Mouse (Mus musculus): ENCODE results near the gene Znrd1. TPM values are rescaled to one million over a fixed set of nuclear protein-coding genes. Genes with fewer than 3 reads are reported as not detected.

Gene Znrd1
- 53.8 and 62.7 TPM in 2 replicates for polyA plus RNA-seq (2011; ENCODE audit: insufficient read depth, insufficient read length, low replicate concordance, missing spikeins)

DNA sequence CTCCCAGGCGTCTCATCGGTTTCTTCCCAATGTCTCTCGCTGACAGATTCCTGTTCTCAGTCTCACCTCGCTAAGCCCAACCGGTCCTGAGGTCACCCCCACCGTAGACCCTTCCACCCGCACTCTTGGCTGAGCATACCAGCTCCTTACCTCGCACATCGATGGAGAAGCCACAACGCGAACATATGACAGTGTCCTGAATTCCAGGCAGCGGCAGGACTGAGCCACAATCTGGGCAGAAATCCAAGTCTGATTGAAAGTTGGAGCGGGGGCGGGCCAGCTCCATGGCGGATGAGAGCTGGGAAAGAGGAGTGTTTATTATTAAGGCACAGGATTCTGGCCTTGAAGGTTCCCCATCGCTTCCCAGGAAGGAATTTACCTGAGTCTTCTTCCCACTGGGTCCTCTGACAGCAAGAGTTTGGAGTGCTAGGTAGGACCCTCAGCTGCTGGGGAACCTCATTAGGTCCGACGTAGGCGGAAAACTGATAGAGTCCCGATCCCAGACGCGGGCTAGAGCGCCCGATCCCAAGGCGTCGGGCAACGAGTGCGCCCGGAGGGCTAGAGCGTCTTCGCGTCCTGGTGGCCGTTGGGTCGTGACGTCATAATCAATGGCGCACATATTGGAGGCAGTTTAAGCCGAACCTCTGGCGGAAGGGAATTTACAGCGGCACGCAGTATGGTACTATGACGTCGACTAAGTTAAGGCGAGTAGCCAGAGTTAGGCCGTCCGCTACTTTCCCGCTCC is at the start of gene Znrd1, which contains the start of gene Znrd1as:
Gene Znrd1, minus strand, starts transcription at position 561 of the 745 bp plus-strand sequence.
Gene Znrd1as, plus strand, starts transcription at position 594 of the 745 bp plus-strand sequence.
- peak within 1 kb of the TSS; percentile 70 for H3K4me3 ChIP-seq (replicated peaks; ENCODE audit: control insufficient read depth, low read depth, low read length)
- WGBS, result under 1% methylated on average over 46 of the region's 46 CpGs
- 0 out of 2 replicates have a peak within 1 kb of the TSS, but pooled peaks have one; percentile 5 for H3K27ac ChIP-seq (ENCODE audit: control insufficient read depth, insufficient read depth, low read depth, low read length, poor library complexity)
- TF ChIP-seq POLR2A (IDR thresholded peaks at IDR 0.05; ENCODE audit: borderline replicate concordance, control insufficient read depth, low read depth, low read length) (peak; percentile 67; the same call in 1 of the 2 replicates), CTCF (IDR thresholded peaks at IDR 0.05; ENCODE audit: control insufficient read depth, insufficient read depth, low read length) (peak; percentile 26; the same call in 1 of the 2 replicates)
- H3K4me1 ChIP-seq (ENCODE audit: control insufficient read depth, insufficient read depth, low read length), result no peaks in the 10 kb centered on the region; the same call in 1 of the 2 replicates

DNA sequence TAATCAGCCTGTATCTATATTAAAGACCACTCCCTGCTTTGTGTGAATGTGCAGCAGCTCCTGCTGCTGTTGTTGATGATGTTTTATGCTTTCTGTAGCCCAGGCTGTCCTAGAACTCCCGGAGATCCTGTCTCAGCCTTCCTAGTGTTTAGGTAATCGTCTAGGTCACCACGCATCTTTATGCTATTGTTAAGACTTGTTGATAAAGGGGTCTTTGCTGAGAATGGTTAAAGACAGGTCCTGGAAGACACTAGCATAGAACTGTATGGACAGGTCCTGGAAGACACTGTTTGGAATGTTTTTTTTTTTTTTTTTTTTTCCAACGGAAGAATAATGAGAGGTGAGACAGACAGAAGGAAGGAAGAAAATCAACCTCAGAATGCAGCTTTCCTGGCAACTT is 45.0 kb upstream of the Znrd1 start:
- Histone ChIP-seq H3K27ac (ENCODE audit: control insufficient read depth, insufficient read depth, low read depth, low read length, poor library complexity) (no peak overlapping the region), H3K4me3 (replicated peaks; ENCODE audit: control insufficient read depth, low read depth, low read length) (no peak overlapping the region), H3K4me1 (ENCODE audit: control insufficient read depth, insufficient read depth, low read length) (no peaks in the 10 kb centered on the region; the same call in 1 of the 2 replicates)
- 66% methylated on average over 4 of the region's 4 CpGs for WGBS
- TF ChIP-seq CTCF (IDR thresholded peaks at IDR 0.05; ENCODE audit: control insufficient read depth, insufficient read depth, low read length) (no peak), POLR2A (IDR thresholded peaks at IDR 0.05; ENCODE audit: borderline replicate concordance, control insufficient read depth, low read depth, low read length) (no peak)

DNA sequence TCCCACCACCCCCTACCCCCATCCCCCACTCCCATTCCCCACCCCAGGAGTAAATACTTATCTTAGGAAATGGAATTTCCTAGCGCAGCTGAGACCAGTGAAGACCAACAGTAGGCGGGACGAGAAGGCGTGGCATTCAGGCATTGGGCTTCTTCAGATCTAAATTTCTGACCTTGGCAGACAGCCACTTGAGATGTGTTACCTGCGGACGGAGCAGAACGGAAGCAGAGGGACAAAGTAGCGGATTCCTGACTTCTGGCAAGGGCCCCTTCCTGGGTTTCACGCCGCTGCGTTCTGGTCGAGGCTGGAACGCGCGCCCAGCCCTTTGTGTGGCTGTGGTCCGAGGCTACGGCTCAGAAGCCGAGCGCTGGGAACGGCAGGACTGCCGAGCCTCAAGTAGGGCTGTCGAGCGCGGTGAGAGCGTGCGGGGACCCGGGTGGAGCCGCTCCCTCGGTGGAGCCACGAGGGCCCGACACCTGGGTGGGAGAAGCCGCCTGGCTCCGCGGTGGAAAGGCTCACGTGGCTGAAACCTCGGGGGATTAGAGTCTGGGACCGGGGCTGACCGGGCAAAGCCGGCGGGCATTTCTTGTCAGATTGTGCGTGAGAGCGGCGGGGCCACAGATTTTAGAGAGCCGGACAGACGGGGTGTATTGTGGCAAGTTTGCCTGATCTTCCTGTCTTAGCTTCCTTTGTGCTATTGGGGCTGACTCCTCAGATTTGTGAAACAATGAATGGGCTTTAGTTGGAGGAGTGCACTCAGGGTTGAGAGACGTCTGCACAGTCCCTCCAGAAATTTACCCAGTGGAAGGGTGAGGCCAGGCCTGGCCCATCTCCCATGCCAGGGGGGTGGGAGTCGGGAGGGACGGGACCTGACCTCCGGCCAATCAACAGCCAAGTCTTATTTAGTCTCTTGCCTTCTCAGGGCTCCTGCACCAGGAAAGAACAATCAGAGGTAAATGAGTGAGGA is 44.3 kb upstream of the Znrd1 start:
- Histone ChIP-seq H3K27ac (ENCODE audit: control insufficient read depth, insufficient read depth, low read depth, low read length, poor library complexity) (no peak overlapping the region), H3K4me1 (ENCODE audit: control insufficient read depth, insufficient read depth, low read length) (no peaks in the 10 kb centered on the region; the same call in 1 of the 2 replicates), H3K4me3 (replicated peaks; ENCODE audit: control insufficient read depth, low read depth, low read length) (peak overlapping the region; percentile 16)
- 2% methylated on average over 49 of the region's 49 CpGs for WGBS
- TF ChIP-seq CTCF (IDR thresholded peaks at IDR 0.05; ENCODE audit: control insufficient read depth, insufficient read depth, low read length), result no peak
- no peak for TF ChIP-seq POLR2A (IDR thresholded peaks at IDR 0.05; ENCODE audit: borderline replicate concordance, control insufficient read depth, low read depth, low read length)

DNA sequence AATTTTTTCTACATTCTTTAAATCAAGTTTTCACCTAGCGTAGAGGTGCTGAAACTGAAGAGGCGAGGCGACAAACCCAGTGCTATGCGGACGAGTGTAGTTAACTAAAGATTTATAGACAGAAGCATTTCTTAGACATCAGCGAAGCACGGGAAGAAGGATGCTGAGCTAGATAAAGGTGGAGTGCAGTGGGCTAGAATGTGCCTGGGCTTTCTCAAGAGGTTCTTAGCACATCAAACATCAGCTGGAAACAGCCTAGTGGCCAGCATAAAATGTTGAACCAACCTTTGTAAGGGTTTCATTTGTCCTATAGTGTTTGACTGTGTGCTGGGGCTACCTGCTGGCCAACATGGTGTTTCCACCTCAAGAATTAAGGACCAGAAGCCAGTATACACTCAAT is 42.5 kb upstream of the Znrd1 start, which contains the start of gene Zfp57:
Gene Zfp57, plus strand, starts transcription at position 301 of the 400 bp plus-strand sequence.
- TF ChIP-seq POLR2A (IDR thresholded peaks at IDR 0.05; ENCODE audit: borderline replicate concordance, control insufficient read depth, low read depth, low read length) (no peak), CTCF (IDR thresholded peaks at IDR 0.05; ENCODE audit: control insufficient read depth, insufficient read depth, low read length) (no peak)
- no peak within 1 kb of the TSS for H3K4me3 ChIP-seq (replicated peaks; ENCODE audit: control insufficient read depth, low read depth, low read length)
- H3K4me1 ChIP-seq (ENCODE audit: control insufficient read depth, insufficient read depth, low read length), result no peaks in the 10 kb centered on the region
- 79% methylated on average over 7 of the region's 7 CpGs for WGBS
- no peak within 1 kb of the TSS for H3K27ac ChIP-seq (ENCODE audit: control insufficient read depth, insufficient read depth, low read depth, low read length, poor library complexity)

DNA sequence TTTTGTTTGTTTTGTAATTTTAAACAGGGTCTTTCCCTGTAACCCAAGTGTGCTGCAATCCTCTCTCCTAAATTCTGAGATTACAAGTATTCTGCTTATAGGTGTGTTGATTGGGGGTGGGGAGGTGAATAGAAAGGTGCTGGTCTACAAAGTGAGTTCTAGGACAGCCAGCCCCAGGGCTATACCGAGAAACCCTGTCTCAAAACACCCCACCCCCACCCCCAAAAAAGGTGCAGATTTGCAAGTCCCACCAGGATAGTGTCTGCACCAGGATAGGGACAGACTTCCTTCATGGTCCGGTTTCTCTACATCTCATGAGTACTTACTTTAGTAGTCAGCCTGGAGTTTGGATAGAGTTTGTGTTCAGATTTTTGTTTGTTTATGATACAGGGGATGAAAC is 40.1 kb upstream of the Znrd1 start:
- Histone ChIP-seq H3K27ac (ENCODE audit: control insufficient read depth, insufficient read depth, low read depth, low read length, poor library complexity) (no peak overlapping the region), H3K4me3 (replicated peaks; ENCODE audit: control insufficient read depth, low read depth, low read length) (no peak overlapping the region), H3K4me1 (ENCODE audit: control insufficient read depth, insufficient read depth, low read length) (no peaks in the 10 kb centered on the region)
- WGBS, result 76% methylated on average over 2 of the region's 2 CpGs
- TF ChIP-seq CTCF (IDR thresholded peaks at IDR 0.05; ENCODE audit: control insufficient read depth, insufficient read depth, low read length) (no peak), POLR2A (IDR thresholded peaks at IDR 0.05; ENCODE audit: borderline replicate concordance, control insufficient read depth, low read depth, low read length) (no peak)

DNA sequence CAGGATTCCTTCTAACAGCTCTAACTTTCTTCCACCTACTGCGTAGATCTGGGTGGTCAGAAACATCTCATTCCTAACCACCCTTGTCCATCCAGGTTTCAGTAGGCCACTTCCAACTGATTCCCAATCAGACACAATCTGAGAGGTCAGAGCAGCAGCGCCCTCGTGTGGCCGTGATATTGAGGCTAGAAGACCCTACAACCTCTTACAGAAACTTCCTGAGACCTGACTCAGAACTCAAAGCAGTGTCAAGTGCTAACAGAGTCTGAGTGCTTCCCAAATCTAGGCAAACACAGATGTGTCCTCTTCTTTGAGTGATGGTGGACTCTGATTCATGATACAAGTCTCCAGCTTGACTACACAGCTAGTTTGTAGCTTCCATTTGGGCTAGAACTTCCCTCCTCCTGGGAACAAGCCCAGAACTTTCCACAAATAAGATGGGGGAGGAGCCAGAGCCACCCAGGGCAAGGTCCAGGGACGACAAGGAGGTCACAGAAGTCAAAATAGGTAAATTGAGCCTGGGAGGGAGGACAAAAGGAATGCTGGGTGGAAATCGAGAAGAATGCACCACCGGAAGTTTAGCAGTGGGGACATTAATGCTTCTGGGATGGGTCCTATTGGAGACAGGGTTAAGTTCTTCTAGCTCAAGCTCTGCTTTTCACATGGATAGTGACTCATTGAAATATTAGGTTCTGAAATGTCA is 38.8 kb upstream of the Znrd1 start:
- TF ChIP-seq CTCF (IDR thresholded peaks at IDR 0.05; ENCODE audit: control insufficient read depth, insufficient read depth, low read length) (peak; percentile 80), POLR2A (IDR thresholded peaks at IDR 0.05; ENCODE audit: borderline replicate concordance, control insufficient read depth, low read depth, low read length) (no peak)
- Histone ChIP-seq H3K4me1 (ENCODE audit: control insufficient read depth, insufficient read depth, low read length) (no peaks in the 10 kb centered on the region), H3K27ac (ENCODE audit: control insufficient read depth, insufficient read depth, low read depth, low read length, poor library complexity) (no peak overlapping the region), H3K4me3 (replicated peaks; ENCODE audit: control insufficient read depth, low read depth, low read length) (no peak overlapping the region)
- WGBS, result 28% methylated on average over 7 of the region's 7 CpGs

DNA sequence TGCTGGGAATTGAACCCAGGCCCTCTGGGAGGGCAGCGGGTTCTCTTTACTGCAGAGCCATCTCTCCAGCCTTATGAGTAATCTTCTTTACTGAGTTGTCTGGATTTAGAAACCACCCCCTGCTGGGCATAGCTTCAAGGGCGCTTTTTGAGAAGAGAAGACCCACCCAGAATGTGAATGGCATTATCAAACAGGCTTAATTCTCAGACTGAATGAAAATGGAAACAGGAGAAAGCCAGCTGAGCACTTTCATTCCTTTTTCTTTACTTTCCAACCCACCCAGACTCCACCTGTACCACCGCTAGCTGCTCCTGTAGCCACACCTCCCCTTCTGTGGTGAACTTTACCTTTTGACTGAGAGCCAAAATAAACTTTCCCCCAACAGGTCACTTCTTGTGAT is 37.1 kb upstream of the Znrd1 start:
- Histone ChIP-seq H3K4me3 (replicated peaks; ENCODE audit: control insufficient read depth, low read depth, low read length) (no peak overlapping the region), H3K4me1 (ENCODE audit: control insufficient read depth, insufficient read depth, low read length) (no peaks in the 10 kb centered on the region), H3K27ac (ENCODE audit: control insufficient read depth, insufficient read depth, low read depth, low read length, poor library complexity) (no peak overlapping the region)
- no peak for TF ChIP-seq CTCF (IDR thresholded peaks at IDR 0.05; ENCODE audit: control insufficient read depth, insufficient read depth, low read length)
- TF ChIP-seq POLR2A (IDR thresholded peaks at IDR 0.05; ENCODE audit: borderline replicate concordance, control insufficient read depth, low read depth, low read length), result no peak
- WGBS, result 77% methylated on average over 3 of the region's 3 CpGs
